1 mouse cellular context compared by ENCODE assay signal in the genomic region with DNA sequence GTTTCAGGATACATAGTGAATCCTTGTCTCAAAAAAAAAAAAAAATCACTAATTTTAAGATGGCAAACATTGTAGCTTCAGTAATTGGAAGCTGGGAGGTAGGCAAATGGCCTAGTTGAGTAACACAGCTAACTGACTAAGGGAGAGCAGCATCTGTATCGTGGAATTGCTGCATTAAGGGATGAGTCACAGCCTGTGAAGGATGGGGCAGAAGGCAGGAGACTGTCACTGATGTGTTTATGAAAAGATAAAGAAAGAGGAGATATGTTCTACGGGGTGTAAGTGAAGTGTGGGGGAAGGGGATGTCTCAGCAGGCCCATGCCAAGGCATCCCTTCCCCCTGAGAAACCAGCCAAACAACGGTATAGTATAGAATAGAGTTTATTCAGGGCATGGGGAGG.
TF ChIP-seq lines count a peak whose summit lies in the region.

No protein-coding gene starts in this region.

TF ChIP-seq in MEL, 35 proteins besides CTCF, POLR2A, EP300 and RAD21 (continued from another document):
- no peak for TF ChIP-seq KAT2A (conservative IDR thresholded peaks at IDR 0.05; ENCODE audit: low read depth, low read length)
- no peak for TF ChIP-seq ELF1 (IDR thresholded peaks at IDR 0.05; ENCODE audit: low read depth, low read length)
